Comparison of ENCODE assay signal across 8 mouse cellular contexts in the genomic region with DNA sequence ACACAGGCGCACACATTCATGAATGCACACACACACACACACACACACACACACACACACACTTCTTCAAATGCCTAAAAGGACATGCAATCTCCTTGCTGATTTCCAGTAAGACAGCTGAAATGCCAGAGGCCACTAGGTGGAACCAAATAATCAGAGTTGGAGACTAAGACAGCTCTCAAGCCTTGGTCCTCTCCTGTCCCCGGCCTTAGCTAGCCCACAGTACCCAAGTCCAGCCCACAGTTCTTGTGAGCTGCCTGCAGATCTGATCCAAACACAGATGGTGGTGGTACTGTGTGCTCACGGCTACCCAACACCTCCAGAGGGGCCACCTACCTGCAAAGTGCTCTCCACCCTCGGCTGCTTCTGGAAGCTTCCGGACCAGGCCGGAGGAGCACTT. TPM values are rescaled to one million over a fixed set of nuclear protein-coding genes. Genes with fewer than 3 reads are reported as not detected.
DNase-seq lines count a peak whose midpoint lies in the region; ATAC-seq and TF ChIP-seq lines count a peak whose summit lies in the region.

No protein-coding gene starts in this region.

- no peak overlapping the region for H3K9ac ChIP-seq in kidney, embryonic 15.5 days

- no peak for TF ChIP-seq POLR2A in lung, adult 2 months (IDR thresholded peaks at IDR 0.05; ENCODE audit: borderline replicate concordance, extremely low read depth, low read depth, low read length)

- peak; percentile 65 for ATAC-seq in kidney, embryonic 15.5 days (replicated peaks; ENCODE audit: low FRiP score)

- WGBS in kidney, embryonic 15.5 days: 49% methylated on average over 6 of the region's 6 CpGs
- WGBS in lung, adult 2 months: 50% methylated on average over 6 of the region's 6 CpGs

- no peak overlapping the region for H3K4me2 ChIP-seq in kidney, embryonic 15.5 days

- DNase-seq in right cerebral cortex, adult 18-20 months: peak; percentile 70
- no peak for DNase-seq in right cerebral cortex, postnatal 4 days
- DNase-seq in cerebellum, postnatal 36 days: peak; percentile 62 to 76
- peak; percentile 63 for DNase-seq in heart, adult 8-10 months (ENCODE audit: low spot score)
- no peak for DNase-seq in lung, adult 2 months
- peak; percentile 88 for DNase-seq in retina, postnatal 1 day
- no peak for DNase-seq in thymus, adult 18-20 months

- no peak overlapping the region for H3K27ac ChIP-seq in kidney, embryonic 15.5 days

- peaks cover 8% of the 10 kb centered on the region; the same call in 1 of the 2 replicates for H3K4me1 ChIP-seq in kidney, embryonic 15.5 days
- 0 out of 2 replicates have a peak, but pooled peaks cover 2% of the 10 kb centered on the region for H3K4me1 ChIP-seq in lung, adult 2 months (ENCODE audit: control insufficient read depth, insufficient read depth, low read length)

- H3K27me3 ChIP-seq in kidney, embryonic 15.5 days: no peaks in the 10 kb centered on the region

- H3K9me3 ChIP-seq in kidney, embryonic 15.5 days (replicated peaks): no peaks in the 10 kb centered on the region

- no peak overlapping the region for H3K4me3 ChIP-seq in kidney, embryonic 15.5 days (replicated peaks)
- no peak overlapping the region for H3K4me3 ChIP-seq in lung, adult 2 months (replicated peaks; ENCODE audit: extremely low read depth, low read depth, low read length)

- peak; percentile 59; the same call in 1 of the 2 replicates for TF ChIP-seq CTCF in lung, adult 2 months (IDR thresholded peaks at IDR 0.05; ENCODE audit: insufficient read depth, low read length)

- H3K36me3 ChIP-seq in kidney, embryonic 15.5 days: no peaks in the 10 kb centered on the region

RNA-seq across cellular contexts. Expression of a gene that starts 4.5 kb away (rescaled TPM):
- under 1 TPM; 0.44 to 0.71 (median 0.65) TPM for total RNA-seq in heart, adult 8-10 months (2022)
- polyA plus RNA-seq in kidney, embryonic 15.5 days (2015; fragmentation: Nextera tagmentation; extraction: Ambion mirVana): 0.09 TPM in 1 of 2 replicates, not detected in the other
- 0.95 and 2.0 TPM in 2 replicates for polyA plus RNA-seq in lung, adult 2 months (2012; rRNA removed)

RNA-seq across cellular contexts. Expression of a gene that starts 25.4 kb away (rescaled TPM):
- total RNA-seq in heart, adult 8-10 months (2022): 10 to 100 TPM; 19.0 to 21.4 (median 20.7) TPM
- 45.3 and 52.3 TPM in 2 replicates for polyA plus RNA-seq in kidney, embryonic 15.5 days (2015; fragmentation: Nextera tagmentation; extraction: Ambion mirVana)
- 66.5 and 84.7 TPM in 2 replicates for polyA plus RNA-seq in lung, adult 2 months (2012; rRNA removed)

RNA-seq across cellular contexts. Expression of a gene that starts 39.5 kb away (rescaled TPM):
- total RNA-seq in heart, adult 8-10 months (2022): 1 to 10 TPM in 1 of 4 experiments, under 1 TPM in 3; 0.34 to 1.5 (median 0.49) TPM
- polyA plus RNA-seq in kidney, embryonic 15.5 days (2015; fragmentation: Nextera tagmentation; extraction: Ambion mirVana): 1.2 TPM in 2 replicates
- polyA plus RNA-seq in lung, adult 2 months (2012; rRNA removed): 6.9 and 7.3 TPM in 2 replicates

Comparison
In these comparisons a context has a peak if more than half of its experiments do, and no peak if none do; other contexts are left out.
1. DNase-seq: peak in right cerebral cortex, adult 18-20 months (single experiment), cerebellum, postnatal 36 days (2 of 2), heart, adult 8-10 months (single experiment) and retina, postnatal 1 day (single experiment); none in right cerebral cortex, postnatal 4 days (single experiment), lung, adult 2 months (single experiment) and thymus, adult 18-20 months (0 of 2).